Mouse (Mus musculus) lung, adult 2 months (tissue): ENCODE data around the gene Enkd1.

Source experiments
- CTCF ChIP-seq: fragments of 200-500 bp; IDR thresholded peaks from 2 replicates; pipeline ENCODE4 v1.5.1; 2011; ENCODE audit warnings: mild to moderate bottlenecking, low read length, control low read depth; ENCODE audit not compliant: insufficient read depth
- POLR2A ChIP-seq: fragments of 200-500 bp; IDR thresholded peaks from 2 replicates; pipeline ENCODE4 v1.6.1; 2011; ENCODE audit warnings: low read depth, mild to moderate bottlenecking, control low read depth, low read length, borderline replicate concordance; ENCODE audit errors: extremely low read depth

DNA sequence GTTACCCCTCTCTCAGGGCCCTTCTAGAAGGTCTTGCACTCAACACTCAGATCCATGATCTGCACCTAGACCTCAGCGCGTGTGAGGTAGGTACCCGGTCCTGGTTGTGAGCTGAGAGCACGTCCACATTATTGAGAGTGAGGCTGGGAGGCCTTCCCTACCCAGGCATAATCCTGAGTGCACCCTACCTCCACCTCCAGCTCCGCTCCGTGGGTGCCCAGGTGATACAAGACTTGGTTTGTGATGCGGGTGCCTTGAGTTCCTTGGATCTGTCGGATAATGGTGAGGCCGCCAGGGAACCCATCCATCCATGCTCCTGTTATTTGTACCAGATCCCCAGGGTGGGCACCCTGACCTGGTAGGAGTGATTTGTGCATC is 18.0 kb downstream of the Enkd1 start:
- no peak for TF ChIP-seq POLR2A
- no peak for TF ChIP-seq CTCF
